Mouse (Mus musculus) embryonic facial prominence, embryonic 10.5 days (tissue): ENCODE measurements around the gene Tmem168. TPM values are rescaled to one million over a fixed set of nuclear protein-coding genes. Genes with fewer than 3 reads are reported as not detected.

Source experiments
- DNase-seq: peaks from one replicate; pipeline ENCODE4 v3.0.0-alpha.2; 2017; ENCODE audit warnings: low spot score
- H3K27ac ChIP-seq: fragments of 300-500 bp; sonication (generic); replicated peaks from 2 replicates; pipeline ENCODE4 v1.5.1; 2016; ENCODE audit warnings: mild to moderate bottlenecking
- H3K27me3 ChIP-seq: fragments of 300-500 bp; sonication (generic); replicated peaks from 2 replicates; pipeline ENCODE4 v1.6.1; 2016; ENCODE audit warnings: low read depth, mild to moderate bottlenecking; ENCODE audit not compliant: poor library complexity, severe bottlenecking
- H3K36me3 ChIP-seq: fragments of 300-500 bp; sonication (generic); replicated peaks from 2 replicates; pipeline ENCODE4 v1.6.1; 2016; ENCODE audit warnings: mild to moderate bottlenecking, moderate library complexity
- H3K4me1 ChIP-seq: fragments of 300-500 bp; sonication (generic); 2 replicates; pipeline ENCODE4 v1.6.1; 2016
- H3K4me3 ChIP-seq: fragments of 300-500 bp; sonication (generic); 2 replicates; pipeline ENCODE4 v1.5.1; 2016; ENCODE audit warnings: mild to moderate bottlenecking, moderate library complexity
- H3K9me3 ChIP-seq: fragments of 300-500 bp; sonication (generic); 2 replicates; pipeline ENCODE4 v1.6.1; 2016; ENCODE audit warnings: mild to moderate bottlenecking
- WGBS: fragments of 180-500 bp; shearing (Covaris S2); methylation state at CpG from one replicate; pipeline ENCODE4 v1.1.7; 2016; 5-methylcytosine and 5-hydroxymethylcytosine counted together
- polyA plus RNA-seq: library from polyadenylated mRNA; unstranded; fragments of >200 nt; fragmentation: Nextera tagmentation; extraction: Ambion mirVana; gene quantifications from 2 replicates; pipeline ENCODE4 v1.2.1, GENCODE M21; 2016

The Tmem168 gene
- polyA plus RNA-seq, 1 experiment from 2014 or later = 28.6 TPM

GRCm38 (mm10) chr6:13555266-13555665 is 52.6 kb downstream of the Tmem168 start:
- WGBS = 84% methylated on average over 2 of the region's 2 CpGs

DNA sequence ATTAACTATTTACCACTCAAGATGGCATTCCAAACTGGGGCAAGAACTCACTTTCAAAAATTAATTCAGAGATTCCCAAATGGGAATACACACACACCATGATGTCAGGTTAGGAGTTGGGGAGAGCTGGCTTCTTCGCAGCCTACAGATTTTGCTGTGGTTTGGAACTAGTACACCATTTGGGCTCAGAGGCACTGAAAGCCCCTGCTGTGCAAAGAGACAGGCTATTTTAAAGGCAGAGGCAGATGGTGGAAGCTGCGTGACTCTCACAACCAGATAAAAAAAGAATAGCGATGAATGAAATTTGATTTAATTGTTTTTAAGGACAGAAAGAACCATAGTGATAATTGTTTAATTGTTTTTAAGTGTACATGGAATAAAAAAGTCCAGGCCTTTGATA is 66.1 kb downstream of the Tmem168 start:
- H3K36me3 ChIP-seq = no peaks in the 10 kb centered on the region
- 89% methylated on average over 3 of the region's 3 CpGs for WGBS
- no peaks in the 10 kb centered on the region for H3K9me3 ChIP-seq
- no peaks in the 10 kb centered on the region for H3K4me1 ChIP-seq
- H3K27me3 ChIP-seq = no peaks in the 10 kb centered on the region
- H3K4me3 ChIP-seq = no peak overlapping the region
- no peak overlapping the region for H3K27ac ChIP-seq
- no peak for DNase-seq

More at GRCm38 (mm10) chr6:13555266-13555665, 52.6 kb downstream of the Tmem168 start:
- Histone ChIP-seq H3K27ac (no peak overlapping the region), H3K9me3 (no peaks in the 10 kb centered on the region), H3K4me3 (no peak overlapping the region), H3K4me1 (no peaks in the 10 kb centered on the region), H3K27me3 (no peaks in the 10 kb centered on the region), H3K36me3 (no peaks in the 10 kb centered on the region)
- DNase-seq = no peak

DNA sequence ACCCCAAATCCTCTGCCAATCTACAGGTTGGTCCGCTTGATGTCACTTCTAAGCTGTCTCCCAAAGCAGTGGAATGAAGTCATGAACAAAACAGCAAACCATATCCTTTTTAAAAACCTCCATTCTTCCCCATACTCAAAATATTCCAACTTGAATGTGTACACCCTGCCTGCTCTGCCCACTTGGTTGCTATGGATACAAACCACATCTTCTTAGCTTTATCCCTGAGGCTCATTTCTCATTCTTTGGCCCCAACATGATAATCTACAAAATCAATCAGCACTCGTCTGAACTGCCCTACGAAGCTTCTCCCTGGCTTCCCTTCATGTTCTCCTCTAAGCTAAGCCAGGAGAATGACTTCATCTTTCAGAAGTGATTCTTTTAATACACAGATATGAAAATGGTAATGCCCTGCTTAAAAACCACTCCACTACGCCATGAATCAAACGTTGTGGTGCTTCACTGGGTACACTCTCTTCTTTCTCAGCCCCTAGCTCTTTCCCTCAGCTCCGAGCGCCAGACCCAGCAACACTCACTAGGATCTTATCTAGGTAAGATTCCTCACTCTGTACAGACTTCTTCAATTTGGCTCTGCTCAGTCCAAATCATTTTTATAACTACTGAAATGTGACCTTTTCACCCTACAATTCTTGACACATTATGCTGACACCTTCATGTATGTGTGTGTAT is 70.5 kb downstream of the Tmem168 start:
- H3K36me3 ChIP-seq = no peaks in the 10 kb centered on the region
- H3K4me3 ChIP-seq = no peak overlapping the region
- 82% methylated on average over 7 of the region's 7 CpGs for WGBS
- H3K9me3 ChIP-seq = no peaks in the 10 kb centered on the region
- H3K27me3 ChIP-seq = no peaks in the 10 kb centered on the region
- no peak for DNase-seq
- H3K27ac ChIP-seq = no peak overlapping the region
- H3K4me1 ChIP-seq = no peaks in the 10 kb centered on the region

Other genes with a start within 250 kb of the Tmem168 start
- 18.0 and 18.3 TPM in 2 replicates for gene Bmt2, start 69.9 kb upstream of the Tmem168 start, polyA plus RNA-seq
- 4.0 and 4.4 TPM in 2 replicates for gene Gpr85, start 231.8 kb upstream of the Tmem168 start, polyA plus RNA-seq